Mouse (Mus musculus) midbrain, postnatal 0 days (tissue): ENCODE measurements around the gene Gpc6. TPM values are rescaled to one million over a fixed set of nuclear protein-coding genes. Genes with fewer than 3 reads are reported as not detected.

Source experiments
- ATAC-seq: fragments of 200-750 bp; cut with Nextera tagmentation; 2 replicates; pipeline ENCODE4 v1.8.0; 2017; ENCODE audit warnings: moderate number of reproducible peaks, mild to moderate bottlenecking, moderate TSS enrichment, moderate library complexity; ENCODE audit not compliant: low FRiP score
- DNase-seq: peaks from one replicate; pipeline ENCODE4 v3.0.0-alpha.2; 2015; ENCODE audit warnings: low spot score
- H3K27ac ChIP-seq: fragments of 300-500 bp; sonication (generic); 2 replicates; pipeline ENCODE4 v1.5.1; 2014; ENCODE audit warnings: low read depth, mild to moderate bottlenecking, low read length, mixed read lengths
- H3K27me3 ChIP-seq: fragments of 300-500 bp; sonication (generic); 2 replicates; pipeline ENCODE4 v1.6.1; 2014; ENCODE audit warnings: low read length, control low read depth, mixed read lengths; ENCODE audit not compliant: insufficient read depth
- H3K36me3 ChIP-seq: fragments of 300-500 bp; sonication (generic); 2 replicates; pipeline ENCODE4 v1.6.1; 2014; ENCODE audit warnings: low read length, control low read depth, mixed read lengths; ENCODE audit not compliant: insufficient read depth
- H3K4me1 ChIP-seq: fragments of 300-500 bp; sonication (generic); 2 replicates; pipeline ENCODE4 v1.6.1; 2014; ENCODE audit warnings: mild to moderate bottlenecking, control low read depth, antibody characterized with exemption, low read length, mixed read lengths; ENCODE audit not compliant: insufficient read depth
- H3K4me2 ChIP-seq: fragments of 300-500 bp; sonication (generic); 2 replicates; pipeline ENCODE4 v1.6.1; 2014; ENCODE audit warnings: low read depth, mild to moderate bottlenecking, low read length, mixed read lengths; ENCODE audit not compliant: poor library complexity, severe bottlenecking
- H3K4me3 ChIP-seq: fragments of 300-500 bp; sonication (generic); 2 replicates; pipeline ENCODE4 v1.5.1; 2014; ENCODE audit warnings: low read depth, mild to moderate bottlenecking, low read length, moderate library complexity
- H3K9ac ChIP-seq: fragments of 300-500 bp; sonication (generic); replicated peaks from 2 replicates; pipeline ENCODE4 v1.6.1; 2014; ENCODE audit warnings: mild to moderate bottlenecking, low read length, moderate library complexity, mixed read lengths; ENCODE audit not compliant: poor library complexity, severe bottlenecking
- H3K9me3 ChIP-seq: fragments of 300-500 bp; sonication (generic); 2 replicates; pipeline ENCODE4 v1.6.1; 2016; ENCODE audit warnings: low read length, control low read depth
- CTCF ChIP-seq: IDR thresholded peaks from 2 replicates; pipeline ENCODE4 v1.5.1; 2016; ENCODE audit warnings: antibody characterized with exemption, mild to moderate bottlenecking
- WGBS: fragments of 180-500 bp; shearing (Covaris S2); extraction: QIAGEN DNeasy Blood & Tissue Kit; methylation state at CpG from one replicate; pipeline ENCODE4 v1.1.7; 2014; 5-methylcytosine and 5-hydroxymethylcytosine counted together
- polyA plus RNA-seq: library from polyadenylated mRNA; unstranded; fragments of >200 nt; fragmentation: Nextera tagmentation; extraction: Ambion mirVana; gene quantifications from 2 replicates; pipeline ENCODE4 v1.2.1, GENCODE M21; 2015
- total RNA-seq: library from RNA; depleted of rRNA; stranded (reverse); fragments of >200 nt; gene quantifications from 2 replicates; pipeline ENCODE4 v1.2.3, GENCODE M21; 2014

Gene Gpc6
- total and polyA plus RNA-seq, 2 experiments from 2014 or later = 19.3 to 20.3 TPM

- no peaks in the 10 kb centered on the region for H3K36me3 ChIP-seq
- no peaks in the 10 kb centered on the region for H3K27me3 ChIP-seq
- H3K9ac ChIP-seq = no peak overlapping the region
- H3K4me1 ChIP-seq = no peaks in the 10 kb centered on the region
- WGBS = 91% methylated on average over 10 of the region's 10 CpGs
- ATAC-seq (no peak), DNase-seq (no peak)
- H3K4me2 ChIP-seq = no peak overlapping the region
- no peaks in the 10 kb centered on the region for H3K9me3 ChIP-seq
- no peak for TF ChIP-seq CTCF
- H3K4me3 ChIP-seq = no peak overlapping the region
- H3K27ac ChIP-seq = no peak overlapping the region
Observed at GRCm38 (mm10) chr14:117988444-117988843, 1063.3 kb downstream of the Gpc6 start.

- no peak for DNase-seq
- Histone ChIP-seq H3K9me3 (no peaks in the 10 kb centered on the region), H3K27me3 (no peaks in the 10 kb centered on the region), H3K4me1 (no peaks in the 10 kb centered on the region), H3K9ac (no peak overlapping the region), H3K4me2 (no peak overlapping the region), H3K4me3 (no peak overlapping the region), H3K27ac (no peak overlapping the region), H3K36me3 (no peaks in the 10 kb centered on the region)
- no peak for TF ChIP-seq CTCF
- WGBS = 87% methylated on average over 8 of the region's 8 CpGs
- ATAC-seq = no peak
Observed at GRCm38 (mm10) chr14:117990203-117990602, 1065.1 kb downstream of the Gpc6 start.

- H3K9me3 ChIP-seq = no peaks in the 10 kb centered on the region
Observed at GRCm38 (mm10) chr14:117992600-117993256, 1067.6 kb downstream of the Gpc6 start.

GRCm38 (mm10) chr14:117993845-117994244 is 1068.7 kb downstream of the Gpc6 start:
- 92% methylated on average over 6 of the region's 6 CpGs for WGBS

More at GRCm38 (mm10) chr14:117992600-117993256, 1067.6 kb downstream of the Gpc6 start:
- Histone ChIP-seq H3K4me2 (no peak overlapping the region), H3K36me3 (no peaks in the 10 kb centered on the region), H3K4me1 (no peaks in the 10 kb centered on the region), H3K4me3 (no peak overlapping the region), H3K9ac (no peak overlapping the region), H3K27ac (no peak overlapping the region), H3K27me3 (no peaks in the 10 kb centered on the region)
- WGBS = 80% methylated on average over 8 of the region's 8 CpGs
- DNase-seq (no peak), ATAC-seq (no peak)
- no peak for TF ChIP-seq CTCF

GRCm38 (mm10) chr14:118004434-118004833 is 1079.3 kb downstream of the Gpc6 start:
- H3K9ac ChIP-seq = no peak overlapping the region
- H3K4me2 ChIP-seq = no peak overlapping the region
- peaks cover 4% of the 10 kb centered on the region; the same call in 1 of the 2 replicates for H3K27me3 ChIP-seq
- no peak overlapping the region for H3K4me3 ChIP-seq
- no peaks in the 10 kb centered on the region for H3K9me3 ChIP-seq
- no peak overlapping the region for H3K27ac ChIP-seq
- no peaks in the 10 kb centered on the region for H3K36me3 ChIP-seq
- 92% methylated on average over 10 of the region's 10 CpGs for WGBS
- ATAC-seq (no peak), DNase-seq (no peak)
- no peak for TF ChIP-seq CTCF
- 0 out of 2 replicates have a peak, but pooled peaks cover 3% of the 10 kb centered on the region for H3K4me1 ChIP-seq

More at GRCm38 (mm10) chr14:117993845-117994244, 1068.7 kb downstream of the Gpc6 start:
- Histone ChIP-seq H3K4me3 (no peak overlapping the region), H3K36me3 (no peaks in the 10 kb centered on the region), H3K4me1 (no peaks in the 10 kb centered on the region), H3K27me3 (no peaks in the 10 kb centered on the region), H3K4me2 (no peak overlapping the region), H3K9me3 (no peaks in the 10 kb centered on the region), H3K9ac (no peak overlapping the region), H3K27ac (no peak overlapping the region)
- no peak for DNase-seq
- TF ChIP-seq CTCF = no peak
- ATAC-seq = no peak

GRCm38 (mm10) chr14:118005697-118006096 is 1080.6 kb downstream of the Gpc6 start:
- Histone ChIP-seq H3K9me3 (no peaks in the 10 kb centered on the region), H3K27ac (no peak overlapping the region), H3K4me3 (no peak overlapping the region), H3K36me3 (no peaks in the 10 kb centered on the region), H3K4me2 (no peak overlapping the region), H3K27me3 (0 out of 2 replicates have a peak, but pooled peaks cover 4% of the 10 kb centered on the region), H3K9ac (no peak overlapping the region), H3K4me1 (0 out of 2 replicates have a peak, but pooled peaks cover 3% of the 10 kb centered on the region)
- 15% methylated on average over 5 of the region's 5 CpGs for WGBS
- peak; percentile 89 for DNase-seq
- ATAC-seq = no peak
- TF ChIP-seq CTCF = peak; percentile 85
